Mouse (Mus musculus) liver, embryonic 13.5 days (tissue): Measurements from ENCODE around the gene Ebf4. TPM values are rescaled to one million over a fixed set of nuclear protein-coding genes. Genes with fewer than 3 reads are reported as not detected.
A peak's percentile ranks its signal among the peaks of the same experiment; 100 is the strongest.

Experiments
- ATAC-seq: fragments of 200-750 bp; cut with Nextera tagmentation; 2 replicates; pipeline ENCODE4 v1.8.0; 2017; ENCODE audit warnings: low read depth, mild to moderate bottlenecking, moderate number of reproducible peaks, moderate library complexity
- DNase-seq: peaks from one replicate; pipeline ENCODE4 v3.0.0; 2022
- H3K27ac ChIP-seq: fragments of 300-500 bp; sonication (generic); 2 replicates; pipeline ENCODE4 v1.5.1; 2015; ENCODE audit warnings: moderate library complexity, mild to moderate bottlenecking, inconsistent platforms
- H3K27me3 ChIP-seq: fragments of 300-500 bp; sonication (generic); 2 replicates; pipeline ENCODE4 v1.6.1; 2015; ENCODE audit warnings: mild to moderate bottlenecking, inconsistent platforms
- H3K36me3 ChIP-seq: fragments of 300-500 bp; sonication (generic); 2 replicates; pipeline ENCODE4 v1.6.1; 2015; ENCODE audit warnings: mild to moderate bottlenecking, inconsistent platforms
- H3K4me1 ChIP-seq: fragments of 300-500 bp; sonication (generic); replicated peaks from 2 replicates; pipeline ENCODE4 v1.6.1; 2015; ENCODE audit warnings: inconsistent platforms
- H3K4me2 ChIP-seq: fragments of 300-500 bp; sonication (generic); 2 replicates; pipeline ENCODE4 v1.6.1; 2015; ENCODE audit warnings: inconsistent platforms, mild to moderate bottlenecking, moderate library complexity
- H3K4me3 ChIP-seq: fragments of 300-500 bp; sonication (generic); replicated peaks from 2 replicates; pipeline ENCODE4 v1.5.1; 2015; ENCODE audit warnings: mild to moderate bottlenecking, inconsistent platforms
- H3K9ac ChIP-seq: fragments of 300-500 bp; sonication (generic); 2 replicates; pipeline ENCODE4 v1.6.1; 2015; ENCODE audit warnings: mild to moderate bottlenecking, inconsistent platforms
- H3K9me3 ChIP-seq: fragments of 300-500 bp; sonication (generic); replicated peaks from 2 replicates; pipeline ENCODE4 v1.6.1; 2016; ENCODE audit warnings: inconsistent platforms
- WGBS: fragments of 180-500 bp; shearing (Covaris S2); methylation state at CpG from one replicate; pipeline ENCODE4 v1.1.7; 2015; ENCODE audit not compliant: insufficient replicate concordance; 5-methylcytosine and 5-hydroxymethylcytosine counted together
- polyA plus RNA-seq: library from polyadenylated mRNA; unstranded; fragments of >200 nt; fragmentation: Nextera tagmentation; extraction: Ambion mirVana; gene quantifications from 2 replicates; pipeline ENCODE4 v1.2.1, GENCODE M21; 2015

The Ebf4 gene
- polyA plus RNA-seq, 1 experiment from 2014 or later: 0.10 TPM

GRCm38 (mm10) chr2:130295331-130296133, 563 bp downstream of the Ebf4 start:
- Histone ChIP-seq H3K9ac (peak overlapping the region; percentile 33; the same call in 1 of the 2 replicates), H3K4me2 (peak overlapping the region; percentile 68), H3K4me1 (peaks cover 10% of the 10 kb centered on the region; the same call in 1 of the 2 replicates), H3K9me3 (no peaks in the 10 kb centered on the region), H3K27me3 (peaks cover 91% of the 10 kb centered on the region), H3K27ac (no peak overlapping the region), H3K4me3 (peak overlapping the region; percentile 59), H3K36me3 (no peaks in the 10 kb centered on the region)
- ATAC-seq (no peak), DNase-seq (no peak)
- WGBS: 2% methylated on average over 91 of the region's 99 CpGs

GRCm38 (mm10) chr2:130296134-130296745, 1.3 kb downstream of the Ebf4 start:
- WGBS: 7% methylated on average over 20 of the region's 20 CpGs
- H3K9me3 ChIP-seq: no peaks in the 10 kb centered on the region
- H3K27ac ChIP-seq: no peak overlapping the region
- peak overlapping the region; percentile 68 for H3K4me2 ChIP-seq
- peaks cover 10% of the 10 kb centered on the region; the same call in 1 of the 2 replicates for H3K4me1 ChIP-seq
- ATAC-seq (no peak), DNase-seq (no peak)
- no peak overlapping the region for H3K9ac ChIP-seq
- peaks cover 87% of the 10 kb centered on the region for H3K27me3 ChIP-seq
- H3K4me3 ChIP-seq: peak overlapping the region; percentile 59
- no peaks in the 10 kb centered on the region for H3K36me3 ChIP-seq

- H3K4me2 ChIP-seq: no peak overlapping the region
- no peak for DNase-seq
- H3K9ac ChIP-seq: no peak overlapping the region
- H3K4me3 ChIP-seq: no peak overlapping the region
- no peaks in the 10 kb centered on the region for H3K9me3 ChIP-seq
- WGBS: 55% methylated on average over 9 of the region's 9 CpGs
- H3K4me1 ChIP-seq: peaks cover 10% of the 10 kb centered on the region; the same call in 1 of the 2 replicates
- ATAC-seq: no peak
- no peak overlapping the region for H3K27ac ChIP-seq
- H3K27me3 ChIP-seq: peaks cover 80% of the 10 kb centered on the region
- H3K36me3 ChIP-seq: no peaks in the 10 kb centered on the region
These were observed 2.6 kb downstream of the Ebf4 start for GRCm38 (mm10) chr2:130297580-130297979.

GRCm38 (mm10) chr2:130303014-130303413, 8.0 kb downstream of the Ebf4 start:
- Histone ChIP-seq H3K9me3 (no peaks in the 10 kb centered on the region), H3K4me2 (no peak overlapping the region), H3K36me3 (no peaks in the 10 kb centered on the region), H3K4me1 (no peaks in the 10 kb centered on the region), H3K4me3 (no peak overlapping the region), H3K27me3 (peaks cover 27% of the 10 kb centered on the region), H3K9ac (no peak overlapping the region), H3K27ac (no peak overlapping the region)
- WGBS: 57% methylated on average over 4 of the region's 4 CpGs
- DNase-seq (no peak), ATAC-seq (no peak)

GRCm38 (mm10) chr2:130327057-130327456, 32.1 kb downstream of the Ebf4 start:
- no peak for ATAC-seq
- Histone ChIP-seq H3K4me1 (no peaks in the 10 kb centered on the region), H3K27me3 (no peaks in the 10 kb centered on the region), H3K27ac (no peak overlapping the region), H3K9ac (no peak overlapping the region), H3K4me3 (no peak overlapping the region), H3K4me2 (no peak overlapping the region), H3K36me3 (no peaks in the 10 kb centered on the region), H3K9me3 (no peaks in the 10 kb centered on the region)
- 12% methylated on average over 1 of the region's 1 CpGs for WGBS
- DNase-seq: no peak

- no peaks in the 10 kb centered on the region for H3K9me3 ChIP-seq
- H3K4me2 ChIP-seq: no peak overlapping the region
- H3K27ac ChIP-seq: no peak overlapping the region
- H3K36me3 ChIP-seq: no peaks in the 10 kb centered on the region
- H3K9ac ChIP-seq: no peak overlapping the region
- ATAC-seq: no peak
- H3K27me3 ChIP-seq: no peaks in the 10 kb centered on the region
- 61% methylated on average over 2 of the region's 2 CpGs for WGBS
- DNase-seq: no peak
- H3K4me3 ChIP-seq: no peak overlapping the region
- H3K4me1 ChIP-seq: no peaks in the 10 kb centered on the region
These were observed 34.5 kb downstream of the Ebf4 start for GRCm38 (mm10) chr2:130329502-130329901.

GRCm38 (mm10) chr2:130335112-130335511, 40.1 kb downstream of the Ebf4 start:
- no peak overlapping the region for H3K27ac ChIP-seq
- peaks cover 3% of the 10 kb centered on the region; the same call in 1 of the 2 replicates for H3K27me3 ChIP-seq
- ATAC-seq (no peak), DNase-seq (no peak)
- H3K36me3 ChIP-seq: no peaks in the 10 kb centered on the region
- no peak overlapping the region for H3K4me2 ChIP-seq
- H3K9ac ChIP-seq: no peak overlapping the region
- H3K4me1 ChIP-seq: no peaks in the 10 kb centered on the region
- H3K9me3 ChIP-seq: no peaks in the 10 kb centered on the region
- no peak overlapping the region for H3K4me3 ChIP-seq
- 51% methylated on average over 6 of the region's 6 CpGs for WGBS

DNA sequence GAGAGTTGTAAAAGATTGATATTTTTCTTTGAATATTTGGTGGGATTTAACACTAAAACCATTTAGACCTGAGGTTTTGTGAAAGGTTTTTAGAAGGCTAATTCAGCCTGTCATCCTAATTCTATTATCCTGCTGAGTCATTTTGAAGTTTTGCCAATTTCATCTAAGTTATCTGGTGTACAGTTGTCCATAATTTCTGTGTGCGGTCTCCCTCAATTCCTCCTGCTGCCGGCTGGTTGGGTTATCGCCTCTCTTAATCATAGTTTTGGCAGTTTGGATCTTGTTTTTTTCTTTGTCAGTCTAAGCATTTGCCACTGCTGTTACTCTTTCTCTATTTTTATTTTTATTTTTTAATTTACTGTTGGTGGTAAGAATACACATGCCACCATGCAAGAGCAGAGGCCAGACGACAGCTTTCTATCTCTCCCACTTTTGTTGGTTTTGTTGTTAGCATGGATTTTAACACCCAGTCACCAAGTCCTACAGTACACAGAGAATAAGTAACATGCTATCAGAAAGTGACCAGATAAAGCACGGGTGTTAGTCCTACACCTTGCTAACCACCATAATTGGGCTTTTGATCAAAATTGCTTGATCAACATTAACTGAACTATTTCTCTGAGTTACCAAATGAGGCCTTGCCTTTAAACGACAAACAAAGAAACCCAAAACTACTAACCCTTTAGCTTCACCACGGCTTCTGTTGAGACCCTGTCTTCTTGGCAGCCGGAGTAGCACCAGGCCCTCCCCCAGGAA, 45.7 kb downstream of the Ebf4 start:
- Histone ChIP-seq H3K4me2 (no peak overlapping the region), H3K4me1 (no peaks in the 10 kb centered on the region), H3K4me3 (no peak overlapping the region), H3K27ac (no peak overlapping the region), H3K9me3 (no peaks in the 10 kb centered on the region), H3K9ac (no peak overlapping the region), H3K36me3 (no peaks in the 10 kb centered on the region), H3K27me3 (peaks cover 3% of the 10 kb centered on the region; the same call in 1 of the 2 replicates)
- WGBS: 65% methylated on average over 8 of the region's 8 CpGs
- no peak for ATAC-seq
- no peak for DNase-seq

DNA sequence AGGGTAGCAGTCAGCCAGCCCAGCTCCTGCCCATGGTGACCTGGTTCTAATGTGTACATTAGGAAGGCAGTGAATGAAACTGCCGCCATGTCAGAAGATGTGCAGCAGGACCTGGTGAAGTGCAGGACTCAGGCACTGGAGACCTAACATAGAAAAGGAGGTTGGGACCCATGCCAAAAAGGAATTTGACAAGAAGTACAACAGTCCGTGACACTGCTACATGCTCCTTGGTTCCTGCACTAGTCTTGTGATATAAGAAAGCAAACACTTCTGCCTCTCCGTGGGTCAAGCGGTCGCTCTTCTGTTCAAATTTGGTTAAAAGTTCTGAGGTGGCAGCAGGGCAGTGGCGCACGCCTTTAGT, 46.2 kb downstream of the Ebf4 start:
- no peak overlapping the region for H3K4me3 ChIP-seq
- DNase-seq: no peak
- H3K27me3 ChIP-seq: 0 out of 2 replicates have a peak, but pooled peaks cover 3% of the 10 kb centered on the region
- H3K4me1 ChIP-seq: no peaks in the 10 kb centered on the region
- H3K4me2 ChIP-seq: no peak overlapping the region
- no peaks in the 10 kb centered on the region for H3K9me3 ChIP-seq
- no peak for ATAC-seq
- no peak overlapping the region for H3K27ac ChIP-seq
- no peak overlapping the region for H3K9ac ChIP-seq
- 81% methylated on average over 7 of the region's 7 CpGs for WGBS
- no peaks in the 10 kb centered on the region for H3K36me3 ChIP-seq

GRCm38 (mm10) chr2:130350376-130350775, 55.4 kb downstream of the Ebf4 start:
- ATAC-seq (no peak), DNase-seq (no peak)
- H3K4me2 ChIP-seq: no peak overlapping the region
- H3K9ac ChIP-seq: no peak overlapping the region
- H3K27me3 ChIP-seq: 0 out of 2 replicates have a peak, but pooled peaks cover 9% of the 10 kb centered on the region
- 66% methylated on average over 3 of the region's 3 CpGs for WGBS
- H3K4me3 ChIP-seq: no peak overlapping the region
- H3K27ac ChIP-seq: no peak overlapping the region
- H3K36me3 ChIP-seq: no peaks in the 10 kb centered on the region
- H3K9me3 ChIP-seq: no peaks in the 10 kb centered on the region
- H3K4me1 ChIP-seq: no peaks in the 10 kb centered on the region

DNA sequence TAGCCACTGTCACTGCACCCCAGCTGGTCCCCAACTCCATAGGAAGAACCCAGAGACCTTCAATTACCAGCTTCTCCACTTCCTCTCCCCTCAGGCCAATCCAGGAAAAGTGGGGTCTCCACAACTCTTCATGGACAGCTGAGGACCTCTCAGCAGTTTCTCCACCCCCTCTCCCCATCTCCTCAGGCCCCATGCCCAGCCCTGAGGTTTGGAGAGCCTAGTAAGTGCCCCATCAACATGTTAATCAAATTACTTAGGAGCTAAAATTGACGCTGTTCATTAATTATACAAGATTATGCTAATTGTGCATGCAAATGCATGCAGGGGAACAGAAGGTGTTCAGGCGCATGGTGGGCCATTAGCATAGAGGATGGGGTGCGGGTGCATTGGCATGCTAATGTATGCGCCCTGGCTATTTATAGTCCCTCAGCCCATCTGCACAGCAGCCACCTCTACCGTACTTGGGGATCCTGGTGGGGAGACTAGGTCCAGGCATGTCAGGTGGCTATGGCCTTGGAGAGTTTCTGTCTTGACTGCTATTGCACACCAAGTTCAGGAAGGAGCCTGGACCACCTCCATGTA, 56.9 kb downstream of the Ebf4 start:
- Histone ChIP-seq H3K27ac (no peak overlapping the region), H3K9ac (no peak overlapping the region), H3K4me2 (no peak overlapping the region), H3K9me3 (no peaks in the 10 kb centered on the region), H3K36me3 (no peaks in the 10 kb centered on the region), H3K4me3 (no peak overlapping the region), H3K27me3 (0 out of 2 replicates have a peak, but pooled peaks cover 9% of the 10 kb centered on the region), H3K4me1 (no peaks in the 10 kb centered on the region)
- DNase-seq: no peak
- ATAC-seq: no peak
- 43% methylated on average over 5 of the region's 5 CpGs for WGBS
